Comparison of ENCODE assay signal across 26 mouse cellular contexts in genomic region chr16:38319087-38319486, GRCm38 (mm10). TPM values are rescaled to one million over a fixed set of nuclear protein-coding genes. Genes with fewer than 3 reads are reported as not detected.
DNase-seq lines count a peak whose midpoint lies in the region; ATAC-seq and TF ChIP-seq lines count a peak whose summit lies in the region.
"Had no signal": no experiment of that assay in that cellular context is flagged by ENCODE, and none has a peak within 500 bp of the region (broad histone marks: within the 10 kb centered on the region; RNA-seq: fewer than 3 reads in every experiment).

No protein-coding gene starts in this region.

- TF ChIP-seq EP300 in MEL (IDR thresholded peaks at IDR 0.05; ENCODE audit: low read depth in 1 of 2, low read length in 2 of 2), result no peak
- TF ChIP-seq EP300 in stomach, postnatal 0 days (optimal IDR thresholded peaks at IDR 0.05), result no peak

- H3K27ac ChIP-seq in testis, adult 2 months (ENCODE audit: control insufficient read depth, insufficient read depth, low read depth, low read length), result no peak overlapping the region
- no peak overlapping the region for H3K27ac ChIP-seq in MEL (ENCODE audit: control insufficient read depth, low read depth, low read length)
- no peak overlapping the region for H3K27ac ChIP-seq in stomach, postnatal 0 days (replicated peaks)
- H3K27ac ChIP-seq: embryonic facial prominence, embryonic 10.5 days; embryonic facial prominence, embryonic 12.5 days; forebrain, embryonic 13.5 days; forebrain, embryonic 15.5 days had no signal

- H3K27me3 ChIP-seq in testis, adult 2 months (ENCODE audit: control insufficient read depth, insufficient read depth, low read length), result no peaks in the 10 kb centered on the region
- H3K27me3 ChIP-seq in MEL (ENCODE audit: control insufficient read depth in 1 of 2, insufficient read depth in 2 of 2, low read length in 2 of 2), result no peaks in the 10 kb centered on the region; a peak in 2 of 4 replicates
- no peaks in the 10 kb centered on the region for H3K27me3 ChIP-seq in stomach, postnatal 0 days (ENCODE audit: control insufficient read depth, insufficient read depth, low read length)
- H3K27me3 ChIP-seq: embryonic facial prominence, embryonic 12.5 days; forebrain, embryonic 13.5 days; forebrain, embryonic 15.5 days; Patski had no signal

- H3K9me3 ChIP-seq in MEL (replicated peaks; ENCODE audit: insufficient read depth, low read length), result no peaks in the 10 kb centered on the region
- no peaks in the 10 kb centered on the region for H3K9me3 ChIP-seq in stomach, postnatal 0 days (ENCODE audit: control insufficient read depth, low read length)
- H3K9me3 ChIP-seq: embryonic facial prominence, embryonic 10.5 days; embryonic facial prominence, embryonic 12.5 days; forebrain, embryonic 13.5 days; forebrain, embryonic 15.5 days had no signal

- no peak for DNase-seq in testis, postnatal 10 days (ENCODE audit: low spot score)
- no peak for DNase-seq in MEL (ENCODE audit: low read depth, low spot score)
- no peak for DNase-seq in stomach, postnatal 0 days (ENCODE audit: low spot score)
- DNase-seq in left cerebral cortex, adult 11 months (ENCODE audit: low spot score), result no peak
- DNase-seq: adrenal gland, adult 8-10 months; adrenal gland, postnatal 14 days; adrenal gland, postnatal 36 days; B cell, adult 2 months; cerebellum, adult 11-12 months; cerebellum, adult 2 months; cerebellum, adult 9-10 months; cerebellum, postnatal 10 days; cerebellum, postnatal 25 days; forebrain, postnatal 0 days had no signal

- ATAC-seq in stomach, postnatal 0 days (ENCODE audit: low FRiP score, low TSS enrichment), result 0 out of 2 replicates have a peak, but pooled peaks have one; percentile 15
- ATAC-seq in CD4-positive, CD25-positive, alpha-beta regulatory T cell, adult 4 months, result no peak
- ATAC-seq: activated CD4-positive, CD25-positive, alpha-beta regulatory T cell, adult 4 months; forebrain, embryonic 13.5 days; forebrain, embryonic 15.5 days; forebrain, postnatal 0 days; Patski had no signal

- no peak overlapping the region for H3K9ac ChIP-seq in MEL (ENCODE audit: control insufficient read depth, low read depth, low read length, poor library complexity, severe bottlenecking)
- H3K9ac ChIP-seq in stomach, postnatal 0 days (ENCODE audit: low read length), result no peak overlapping the region
- H3K9ac ChIP-seq: embryonic facial prominence, embryonic 12.5 days; forebrain, embryonic 13.5 days; forebrain, embryonic 15.5 days; forebrain, postnatal 0 days had no signal

- TF ChIP-seq POLR2A in testis, adult 2 months (IDR thresholded peaks at IDR 0.05; ENCODE audit: control insufficient read depth, low read depth, low read length), result no peak
- TF ChIP-seq POLR2A in MEL (IDR thresholded peaks at IDR 0.05; ENCODE audit: control insufficient read depth in 1 of 2, insufficient read depth in 1 of 2, low read depth in 1 of 2, low read length in 2 of 2, poor library complexity in 1 of 2), result no peak

- whole genome bisulfite sequencing in stomach, postnatal 0 days, result 90% methylated on average over 4 of the region's 4 CpGs

- H3K4me2 ChIP-seq in stomach, postnatal 0 days (replicated peaks; ENCODE audit: low read depth), result no peak overlapping the region
- H3K4me2 ChIP-seq: embryonic facial prominence, embryonic 12.5 days; forebrain, embryonic 13.5 days; forebrain, embryonic 15.5 days had no signal

- H3K4me1 ChIP-seq in testis, adult 2 months (ENCODE audit: control insufficient read depth, insufficient read depth, low read length), result peaks cover 3% of the 10 kb centered on the region; the same call in 1 of the 2 replicates
- no peaks in the 10 kb centered on the region for H3K4me1 ChIP-seq in MEL (ENCODE audit: control insufficient read depth in 1 of 2, insufficient read depth in 2 of 2, low read length in 2 of 2)
- no peaks in the 10 kb centered on the region for H3K4me1 ChIP-seq in stomach, postnatal 0 days (replicated peaks; ENCODE audit: control insufficient read depth, insufficient read depth)
- H3K4me1 ChIP-seq: embryonic facial prominence, embryonic 10.5 days; embryonic facial prominence, embryonic 12.5 days; forebrain, embryonic 13.5 days; forebrain, embryonic 15.5 days had no signal

- H3K4me3 ChIP-seq in testis, adult 2 months (ENCODE audit: control insufficient read depth, low read depth, low read length), result peak overlapping the region; percentile 14
- no peak overlapping the region for H3K4me3 ChIP-seq in MEL (ENCODE audit: control insufficient read depth in 1 of 2, insufficient read depth in 1 of 2, low read depth in 2 of 2, low read length in 2 of 2)
- no peak overlapping the region for H3K4me3 ChIP-seq in stomach, postnatal 0 days (ENCODE audit: low read depth, low read length)
- H3K4me3 ChIP-seq: embryonic facial prominence, embryonic 10.5 days; embryonic facial prominence, embryonic 12.5 days; forebrain, embryonic 13.5 days; forebrain, embryonic 15.5 days had no signal

- no peaks in the 10 kb centered on the region for H3K79me2 ChIP-seq in MEL (ENCODE audit: control insufficient read depth, insufficient read depth, low read length, poor library complexity)

- TF ChIP-seq CTCF in testis, adult 2 months (IDR thresholded peaks at IDR 0.05; ENCODE audit: control insufficient read depth, insufficient read depth, insufficient replicate concordance, low read depth, low read length), result no peak
- no peak for TF ChIP-seq CTCF in MEL (IDR thresholded peaks at IDR 0.05 in 2 of 3, conservative IDR thresholded peaks at IDR 0.05 in 1 of 3; ENCODE audit: control insufficient read depth in 1 of 3, insufficient read depth in 1 of 3, low read depth in 2 of 3, low read length in 3 of 3, poor library complexity in 1 of 3, severe bottlenecking in 1 of 3)
- no peak for TF ChIP-seq CTCF in stomach, postnatal 0 days (IDR thresholded peaks at IDR 0.05; ENCODE audit: low read depth)

- H3K36me3 ChIP-seq in testis, adult 2 months (ENCODE audit: control insufficient read depth, insufficient read depth, low read length), result no peaks in the 10 kb centered on the region
- no peaks in the 10 kb centered on the region for H3K36me3 ChIP-seq in MEL (ENCODE audit: control insufficient read depth in 1 of 2, insufficient read depth in 2 of 2, low read length in 2 of 2)
- H3K36me3 ChIP-seq in stomach, postnatal 0 days (ENCODE audit: control insufficient read depth, insufficient read depth, low read length), result no peaks in the 10 kb centered on the region
- H3K36me3 ChIP-seq: embryonic facial prominence, embryonic 10.5 days; embryonic facial prominence, embryonic 12.5 days; forebrain, embryonic 15.5 days had no signal

- TF ChIP-seq RAD21 in MEL (IDR thresholded peaks at IDR 0.05; ENCODE audit: low read depth, low read length), result no peak

TF ChIP-seq in MEL, 35 proteins besides CTCF, POLR2A, EP300 and RAD21:
- no peak for TF ChIP-seq POLR2AphosphoS5 (IDR thresholded peaks at IDR 0.05; ENCODE audit: borderline replicate concordance, low read depth, low read length)
- 0 out of 2 replicates have a peak, but pooled peaks have one; percentile 7 for TF ChIP-seq ZNF384 (IDR thresholded peaks at IDR 0.05; ENCODE audit: low read depth, low read length)
- TF ChIP-seq CHD1 (IDR thresholded peaks at IDR 0.05; ENCODE audit: low read depth, low read length), result no peak
- no peak for TF ChIP-seq ZKSCAN1 (IDR thresholded peaks at IDR 0.05; ENCODE audit: low read depth, low read length)
- TF ChIP-seq ETS1 (IDR thresholded peaks at IDR 0.05; ENCODE audit: low read depth, low read length), result no peak

RNA-seq across cellular contexts. Expression of gene Maats1, which starts 22.9 kb away (rescaled TPM):
- polyA plus RNA-seq in testis, adult 2 months (2012; rRNA removed), result 22.4 and 23.4 TPM in 2 replicates
- 0.10 TPM in 1 of 2 replicates, not detected in the other for total RNA-seq in MEL (2012; rRNA removed)
- under 1 TPM in 1 of 2 experiments, not detected in 1; 0.03 TPM for polyA plus RNA-seq in MEL (2012; ENCODE audit: insufficient read depth in 1 of 2, insufficient read length in 2 of 2, low read depth in 1 of 2, low replicate concordance in 2 of 2, missing spikeins in 1 of 2)
- polyA plus RNA-seq in stomach, postnatal 0 days (2015; fragmentation: Nextera tagmentation; extraction: Ambion mirVana), result 0.27 and 0.44 TPM in 2 replicates
- under 1 TPM in 1 of 2 experiments, not detected in 1; 0.24 TPM for polyA plus RNA-seq in CD4-positive, CD25-positive, alpha-beta regulatory T cell, adult 4 months (2017; shearing (Covaris generic))

RNA-seq across cellular contexts. Expression of gene Nr1i2, which starts 24.5 kb away (rescaled TPM):
- 0.22 and 0.36 TPM in 2 replicates for polyA plus RNA-seq in testis, adult 2 months (2012; rRNA removed)
- not detected in 2 replicates for total RNA-seq in MEL (2012; rRNA removed)
- not detected for polyA plus RNA-seq in MEL (2012; ENCODE audit: insufficient read depth in 1 of 2, insufficient read length in 2 of 2, low read depth in 1 of 2, low replicate concordance in 2 of 2, missing spikeins in 1 of 2)
- polyA plus RNA-seq in stomach, postnatal 0 days (2015; fragmentation: Nextera tagmentation; extraction: Ambion mirVana), result 10.6 and 13.6 TPM in 2 replicates
- not detected for polyA plus RNA-seq in CD4-positive, CD25-positive, alpha-beta regulatory T cell, adult 4 months (2017; shearing (Covaris generic))
- total RNA-seq: adrenal gland, adult 18-20 months; adrenal gland, postnatal 36 days; forebrain, postnatal 0 days had no signal
- polyA plus RNA-seq: activated CD4-positive, CD25-positive, alpha-beta regulatory T cell, adult 4 months; cerebellum, adult 2 months; cortical plate, adult 2 months; embryonic facial prominence, embryonic 10.5 days; embryonic facial prominence, embryonic 12.5 days; embryonic facial prominence, embryonic 14.5 days; forebrain, embryonic 11.5 days; forebrain, embryonic 13.5 days; forebrain, embryonic 15.5 days; forebrain, postnatal 0 days had no signal

RNA-seq across cellular contexts. Expression of gene Cox17, which starts 27.7 kb away (rescaled TPM):
- polyA plus RNA-seq in testis, adult 2 months (2012; rRNA removed), result 53.2 and 68.3 TPM in 2 replicates
- total RNA-seq in MEL (2012; rRNA removed), result 293 and 295 TPM in 2 replicates
- 100 to 1,000 TPM in 1 of 2 experiments, not detected in 1; 269 TPM for polyA plus RNA-seq in MEL (2012; ENCODE audit: insufficient read depth in 1 of 2, insufficient read length in 2 of 2, low read depth in 1 of 2, low replicate concordance in 2 of 2, missing spikeins in 1 of 2)
- polyA plus RNA-seq in stomach, postnatal 0 days (2015; fragmentation: Nextera tagmentation; extraction: Ambion mirVana), result 301 and 327 TPM in 2 replicates
- polyA plus RNA-seq in CD4-positive, CD25-positive, alpha-beta regulatory T cell, adult 4 months (2017; shearing (Covaris generic)), result 100 to 1,000 TPM; 203 to 275 TPM

RNA-seq across cellular contexts. Expression of gene Gm21987, which starts 27.8 kb away (rescaled TPM):
- not detected in 2 replicates for polyA plus RNA-seq in testis, adult 2 months (2012; rRNA removed)
- not detected in 2 replicates for total RNA-seq in MEL (2012; rRNA removed)
- polyA plus RNA-seq in MEL (2012; ENCODE audit: insufficient read depth in 1 of 2, insufficient read length in 2 of 2, low read depth in 1 of 2, low replicate concordance in 2 of 2, missing spikeins in 1 of 2), result not detected
- polyA plus RNA-seq in stomach, postnatal 0 days (2015; fragmentation: Nextera tagmentation; extraction: Ambion mirVana), result not detected in 2 replicates
- not detected for polyA plus RNA-seq in CD4-positive, CD25-positive, alpha-beta regulatory T cell, adult 4 months (2017; shearing (Covaris generic))
- total RNA-seq: adrenal gland, adult 18-20 months; adrenal gland, postnatal 14 days; forebrain, postnatal 0 days had no signal
- polyA plus RNA-seq: activated CD4-positive, CD25-positive, alpha-beta regulatory T cell, adult 4 months; cerebellum, adult 2 months; cortical plate, adult 2 months; embryonic facial prominence, embryonic 10.5 days; embryonic facial prominence, embryonic 12.5 days; embryonic facial prominence, embryonic 14.5 days; forebrain, embryonic 11.5 days; forebrain, embryonic 13.5 days; forebrain, embryonic 15.5 days; forebrain, postnatal 0 days; Patski had no signal

RNA-seq across cellular contexts. Expression of gene Popdc2, which starts 42.9 kb away (rescaled TPM):
- polyA plus RNA-seq in testis, adult 2 months (2012; rRNA removed), result 1.4 and 2.0 TPM in 2 replicates
- 15.2 and 17.5 TPM in 2 replicates for total RNA-seq in MEL (2012; rRNA removed)
- polyA plus RNA-seq in MEL (2012; ENCODE audit: insufficient read depth in 1 of 2, insufficient read length in 2 of 2, low read depth in 1 of 2, low replicate concordance in 2 of 2, missing spikeins in 1 of 2), result 10 to 100 TPM in 1 of 2 experiments, not detected in 1; 45.4 TPM
- polyA plus RNA-seq in stomach, postnatal 0 days (2015; fragmentation: Nextera tagmentation; extraction: Ambion mirVana), result 10.4 and 11.5 TPM in 2 replicates
- polyA plus RNA-seq in CD4-positive, CD25-positive, alpha-beta regulatory T cell, adult 4 months (2017; shearing (Covaris generic)), result 1 to 10 TPM; 2.3 to 6.2 TPM

Comparison
In these comparisons a context has a peak if more than half of its experiments do, and no peak if none do; other contexts are left out.
1. RNA of gene Maats1, which starts 22.9 kb away (polyA plus RNA-seq): 22.4 to 23.4 TPM in testis, adult 2 months; 0.27 to 0.44 TPM in stomach, postnatal 0 days, 0.24 TPM in CD4-positive, CD25-positive, alpha-beta regulatory T cell, adult 4 months and 0.03 TPM in MEL; every median in the first group is over 10 times any median in the second.